Mouse (Mus musculus) left cerebral cortex, adult 9 months (tissue): ENCODE results near the gene Tnc.

Source experiments
- DNase-seq, 2 experiments: peaks; one replicate each; pipeline ENCODE4 v3.0.0; 2022; ENCODE audit warnings: low spot score in 2 of 2

The Tnc gene

GRCm38 (mm10) chr4:64025591-64025990 is 21.2 kb downstream of the Tnc start:
- DNase-seq, result no peak

DNA sequence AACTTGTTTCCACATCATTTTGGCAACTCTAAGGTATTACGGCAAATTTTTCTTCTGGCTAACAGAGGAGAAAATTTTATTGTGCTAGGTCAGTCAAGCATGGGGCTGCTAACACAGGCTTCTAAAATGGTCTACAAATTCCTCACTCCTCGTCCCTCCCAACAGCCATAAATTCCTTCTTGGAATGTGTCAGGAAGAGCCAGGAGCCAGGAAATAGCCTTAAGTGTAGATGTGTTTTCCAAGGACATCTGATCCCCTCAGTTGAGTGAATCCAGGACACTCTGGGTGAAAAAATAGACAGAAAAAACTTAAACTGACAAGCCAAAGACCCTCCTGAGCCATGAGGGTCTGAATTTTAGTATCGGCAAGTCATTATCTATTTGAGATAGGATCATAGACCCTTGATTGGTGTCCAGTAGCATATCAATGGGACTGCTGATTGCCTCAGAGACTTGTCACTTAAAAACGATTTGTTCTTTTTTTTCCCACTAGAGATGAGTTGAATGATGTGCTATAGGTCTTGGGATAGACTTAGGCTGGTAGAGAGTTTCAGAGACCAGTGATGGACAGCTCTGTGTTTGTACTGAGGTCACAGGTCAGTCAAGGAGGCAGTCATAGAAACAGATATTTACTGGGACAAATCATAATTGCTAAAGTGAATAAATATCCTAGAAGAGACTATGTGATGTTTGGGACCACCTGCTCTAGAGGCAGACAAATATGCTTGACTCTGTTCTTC is 22.6 kb downstream of the Tnc start:
- no peak for DNase-seq

GRCm38 (mm10) chr4:64020930-64021589 is 25.8 kb downstream of the Tnc start:
- no peak for DNase-seq

DNA sequence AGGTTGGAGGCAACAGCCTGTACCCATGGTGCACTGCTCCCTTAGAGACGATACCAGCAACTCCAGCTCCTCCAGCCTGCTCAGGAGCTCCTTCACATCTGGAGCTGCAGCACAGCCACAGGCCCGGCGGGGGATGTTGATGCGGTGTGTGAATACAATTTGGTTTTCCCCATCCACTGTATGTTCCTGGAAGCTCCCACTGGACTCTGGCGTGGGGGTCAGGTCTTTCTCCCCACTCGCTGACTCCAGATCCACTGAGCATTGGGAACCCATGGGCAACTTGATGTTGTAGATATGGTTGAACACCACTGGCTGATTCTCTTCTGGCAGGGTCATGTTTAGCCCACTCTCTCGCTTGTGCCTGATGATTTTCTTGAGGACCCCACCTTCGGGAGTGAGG is 26.7 kb downstream of the Tnc start:
- no peak for DNase-seq

DNA sequence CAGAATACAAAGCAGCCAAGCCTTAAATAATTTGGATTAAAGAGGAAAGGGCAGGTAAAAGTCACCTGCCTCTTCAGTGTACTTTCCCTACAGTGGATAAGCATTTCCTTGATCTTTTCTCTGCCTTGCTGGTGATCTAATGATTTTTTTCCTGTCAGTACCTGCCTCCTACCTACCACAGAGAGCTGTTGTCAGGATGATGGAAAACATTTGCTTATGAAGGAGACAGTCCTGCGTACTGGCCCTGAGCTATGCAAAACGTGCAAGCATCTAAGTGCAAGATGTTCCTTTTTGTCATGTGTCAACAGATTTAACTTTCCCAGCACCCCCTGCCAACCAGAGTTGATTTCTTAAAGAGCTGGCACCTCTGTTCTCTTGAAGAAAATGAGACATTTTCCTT is 35.5 kb downstream of the Tnc start:
- no peak for DNase-seq

- DNase-seq, result no peak
Measured at GRCm38 (mm10) chr4:64009936-64010335, 36.9 kb downstream of the Tnc start.

- no peak for DNase-seq
Measured at GRCm38 (mm10) chr4:64005198-64005597, 41.6 kb downstream of the Tnc start.

DNA sequence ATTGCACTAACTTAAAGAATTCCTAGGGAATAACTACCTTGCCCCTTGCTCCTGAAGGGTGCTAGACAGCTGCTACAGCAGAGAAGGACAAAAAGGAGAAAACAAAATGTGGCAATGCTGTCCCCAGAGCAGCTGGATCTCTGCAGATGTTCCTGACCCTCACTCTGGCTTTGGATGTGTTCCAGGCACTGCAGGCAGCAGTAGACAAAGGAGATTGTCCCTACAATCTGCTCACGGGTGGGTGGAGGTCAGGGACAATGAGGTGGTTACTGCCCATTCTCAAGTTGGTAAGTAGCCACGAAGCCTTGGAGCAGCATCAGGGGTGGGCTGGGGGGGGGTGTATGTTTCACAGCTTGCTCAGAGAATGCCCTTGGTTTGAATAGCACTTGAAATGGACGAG is 43.1 kb downstream of the Tnc start:
- DNase-seq, result no peak

DNA sequence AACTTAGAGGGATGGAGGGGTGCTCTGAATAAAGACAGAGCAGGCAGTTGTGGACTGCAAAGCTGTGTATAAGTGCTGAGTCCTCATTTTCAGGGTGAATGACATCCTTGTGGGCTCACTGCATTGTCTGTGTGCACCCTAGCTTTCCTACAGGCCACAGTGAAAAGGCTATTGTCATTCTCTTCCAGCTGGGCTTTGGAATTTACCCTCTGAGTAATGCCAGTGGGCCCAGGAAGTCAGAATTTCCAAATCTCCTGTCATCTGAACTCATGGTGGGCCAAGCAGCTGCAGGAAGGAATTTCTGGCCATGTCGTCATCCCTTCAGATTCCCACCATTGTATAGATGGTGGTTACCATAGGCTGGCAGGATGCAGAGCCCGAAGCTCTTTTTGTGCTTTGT is 44.6 kb downstream of the Tnc start:
- DNase-seq, result no peak

DNA sequence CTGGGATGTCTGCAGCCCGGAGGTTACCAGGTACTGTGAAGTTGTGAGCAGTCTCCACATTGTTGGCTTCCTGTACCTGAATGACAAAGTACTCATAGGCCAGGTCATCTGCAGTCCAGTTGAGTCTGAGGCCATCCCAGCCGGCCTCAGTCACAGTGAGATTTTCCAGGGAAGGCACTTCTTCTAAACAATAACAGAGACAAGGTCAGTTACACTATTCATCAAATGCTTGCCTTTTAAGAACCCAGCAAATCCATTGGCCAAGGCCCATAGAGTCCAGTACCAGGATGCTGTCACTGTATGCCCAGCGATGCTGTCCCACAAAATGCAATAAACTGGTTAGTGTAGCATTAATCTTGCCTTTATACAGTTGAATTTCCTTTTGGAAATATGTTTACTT is 46.0 kb downstream of the Tnc start:
- DNase-seq, result no peak

DNA sequence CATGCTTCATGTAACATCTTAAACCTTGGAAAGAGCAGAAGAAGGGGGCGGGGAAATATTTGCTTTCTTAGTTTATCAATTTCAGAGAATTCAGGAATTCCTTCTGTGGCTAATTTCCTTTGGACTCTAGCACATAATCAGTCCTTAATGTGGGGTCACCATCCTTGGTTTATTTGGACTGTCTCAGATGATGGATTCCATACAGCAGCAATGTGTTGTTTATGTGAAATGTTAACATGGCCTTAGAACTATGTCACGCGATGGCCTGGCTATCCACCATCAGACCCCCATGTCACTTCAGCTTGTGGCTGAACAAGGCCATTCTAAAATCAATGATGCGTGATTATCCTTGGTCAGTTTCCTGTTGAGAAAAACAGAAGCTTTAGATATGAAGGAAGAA is 46.5 kb downstream of the Tnc start:
- no peak for DNase-seq

- DNase-seq, result no peak
Measured at GRCm38 (mm10) chr4:63993462-63994113, 53.2 kb downstream of the Tnc start.

DNA sequence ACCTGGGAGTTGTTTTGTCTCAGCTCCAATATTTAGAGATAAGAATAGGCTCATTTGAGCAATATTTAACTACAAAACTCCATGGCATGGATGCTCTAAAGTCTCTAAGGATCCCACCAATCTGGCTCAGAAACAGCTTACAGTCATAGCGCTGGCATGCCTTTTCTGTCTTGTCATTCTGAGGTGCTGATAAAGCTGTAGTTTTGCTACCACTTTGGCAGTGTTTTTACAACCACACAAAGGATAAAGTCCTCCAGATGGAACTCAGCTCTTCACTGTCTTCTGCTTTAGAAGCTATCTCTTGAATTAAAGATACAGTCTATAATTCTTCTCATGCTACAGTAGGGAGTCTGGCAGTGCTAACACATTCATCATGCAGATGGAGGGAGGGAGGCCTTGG is 56.6 kb downstream of the Tnc start:
- no peak for DNase-seq

DNA sequence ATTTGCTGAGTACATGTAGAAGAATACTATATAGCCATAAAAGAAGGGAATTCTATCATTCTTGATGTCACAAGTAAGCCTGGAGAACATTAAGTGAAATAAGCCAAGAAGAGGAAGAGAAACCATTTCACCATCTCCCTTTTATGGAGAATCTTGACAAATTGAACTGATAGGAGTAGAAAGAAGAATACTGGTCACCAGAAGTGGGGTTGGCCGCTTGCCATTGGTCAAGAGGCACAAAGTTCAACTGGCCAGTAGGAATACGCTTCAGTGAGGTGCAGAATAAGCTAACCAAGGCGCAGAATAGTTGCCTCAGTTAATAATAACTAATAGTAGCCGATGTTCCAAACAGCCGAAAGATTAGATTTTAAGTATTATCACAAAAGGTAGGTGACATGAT is 58.7 kb downstream of the Tnc start:
- no peak for DNase-seq

GRCm38 (mm10) chr4:63986576-63986975 is 60.2 kb downstream of the Tnc start:
- no peak for DNase-seq

GRCm38 (mm10) chr4:63983098-63983445 is 63.7 kb downstream of the Tnc start:
- DNase-seq, result no peak

- no peak for DNase-seq
Measured at GRCm38 (mm10) chr4:63982425-63983097, 64.3 kb downstream of the Tnc start.

GRCm38 (mm10) chr4:63980211-63980794 is 66.5 kb downstream of the Tnc start:
- DNase-seq, result no peak

DNA sequence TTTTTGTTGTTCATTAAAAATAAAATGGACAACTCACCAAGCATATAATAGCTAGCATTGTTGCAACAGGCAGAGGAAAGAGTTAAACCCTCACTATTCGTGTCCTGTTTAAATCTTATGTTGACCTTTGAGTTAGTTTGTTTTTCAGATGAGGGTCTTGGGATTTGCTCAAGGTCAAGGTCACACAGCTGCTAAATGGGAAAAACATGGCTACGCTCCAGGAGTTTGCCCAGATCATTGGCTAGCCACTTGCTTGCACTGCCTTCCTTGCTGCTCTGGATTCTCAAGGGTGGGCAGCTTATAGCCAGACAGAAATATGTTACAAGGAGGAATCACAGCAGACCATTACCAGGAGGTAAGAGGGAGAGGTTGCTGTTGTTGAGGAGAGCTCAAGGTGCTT is 67.2 kb downstream of the Tnc start:
- no peak for DNase-seq

DNA sequence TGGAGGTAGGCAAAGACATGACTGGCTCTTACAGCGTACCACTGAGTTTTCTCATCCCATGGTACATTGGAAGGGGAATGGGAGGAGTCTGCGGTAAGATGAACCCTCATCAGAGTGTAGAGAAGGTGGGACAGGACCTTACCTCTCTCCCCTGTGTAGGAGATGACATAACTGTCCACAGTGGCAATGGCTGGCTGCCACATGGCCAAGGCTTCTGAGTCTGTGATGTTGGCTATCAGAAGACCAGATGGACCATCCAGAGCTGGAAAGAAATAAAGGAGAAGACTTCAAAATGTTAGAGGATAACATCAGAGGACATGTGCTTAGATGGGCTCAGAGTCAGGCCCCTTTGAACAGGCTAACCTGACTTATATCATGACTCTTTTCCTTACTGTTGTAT is 74.3 kb downstream of the Tnc start:
- no peak for DNase-seq

GRCm38 (mm10) chr4:63971762-63972161 is 75.1 kb downstream of the Tnc start:
- no peak for DNase-seq

GRCm38 (mm10) chr4:63970925-63971324 is 75.9 kb downstream of the Tnc start:
- DNase-seq, result no peak
